Mouse (Mus musculus) right cerebral cortex, adult 18-20 months (tissue): ENCODE measurements around the gene Myh7.
A peak's percentile ranks its signal among the peaks of the same experiment; 100 is the strongest.
"Not testable (repeated sequence)": the region's sequence is repeated elsewhere in the genome, so short reads cannot be mapped to it uniquely, and the experiment has no call there.

Source experiments
- DNase-seq: peaks from one replicate; pipeline ENCODE4 v3.0.0; 2022; ENCODE audit warnings: mixed read lengths

Myh7 gene

DNA sequence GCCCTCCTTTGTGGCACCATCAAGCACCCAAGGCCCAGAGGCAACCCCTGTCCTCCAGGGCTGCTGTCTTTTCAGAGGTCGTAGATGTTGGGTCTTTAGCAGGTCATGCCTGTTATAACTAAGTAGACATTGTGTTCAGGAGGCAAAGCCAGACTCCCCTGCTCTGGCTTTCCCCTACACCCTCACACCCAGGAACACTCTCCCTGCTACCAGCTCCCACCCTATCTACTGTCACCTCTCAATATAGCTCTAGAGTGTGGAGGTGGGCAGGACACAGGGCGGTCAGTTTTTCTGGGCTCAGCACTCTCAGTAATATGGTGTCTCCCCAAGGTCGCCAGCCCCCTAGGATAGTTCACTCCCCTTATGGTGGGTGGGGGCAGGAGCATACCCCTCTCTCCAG, 26.6 kb downstream of the Myh7 start:
- DNase-seq: no peak

DNA sequence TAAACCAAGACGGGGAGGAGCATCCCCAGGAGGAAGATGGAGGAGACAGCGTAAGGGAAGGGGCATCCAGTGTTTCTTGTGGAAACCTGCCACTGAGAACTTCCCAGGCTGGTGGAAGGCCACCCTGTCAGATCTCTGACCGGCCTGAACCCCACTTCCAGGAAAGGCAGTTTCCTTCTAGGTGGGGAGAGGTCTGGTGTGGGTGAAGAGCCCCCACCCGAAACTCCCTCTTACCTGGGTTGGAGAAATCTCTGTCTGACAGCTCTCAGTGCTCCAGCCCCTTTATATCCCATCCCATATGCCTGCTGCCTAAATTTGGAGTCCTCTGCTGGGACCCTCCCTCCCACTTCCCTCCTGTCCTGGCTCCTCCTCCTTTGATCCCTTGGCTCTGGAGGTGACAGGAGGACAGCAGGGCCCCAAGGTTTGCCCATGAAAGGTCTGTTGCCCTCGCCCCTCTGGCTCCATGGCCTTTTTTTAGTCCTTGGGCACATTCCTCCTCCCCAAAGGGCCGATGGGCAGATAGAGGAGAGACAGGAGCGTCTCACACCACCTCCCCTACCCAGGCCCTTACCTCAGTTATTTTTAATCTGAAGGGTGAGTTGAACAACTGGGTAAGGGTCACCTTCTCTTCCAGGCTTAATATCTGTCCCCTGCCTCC, 28.0 kb downstream of the Myh7 start, which contains the start of gene Myh6:
Gene Myh6, minus strand, starts transcription at position 608 of the 658 bp plus-strand sequence.
- DNase-seq: no peak

DNA sequence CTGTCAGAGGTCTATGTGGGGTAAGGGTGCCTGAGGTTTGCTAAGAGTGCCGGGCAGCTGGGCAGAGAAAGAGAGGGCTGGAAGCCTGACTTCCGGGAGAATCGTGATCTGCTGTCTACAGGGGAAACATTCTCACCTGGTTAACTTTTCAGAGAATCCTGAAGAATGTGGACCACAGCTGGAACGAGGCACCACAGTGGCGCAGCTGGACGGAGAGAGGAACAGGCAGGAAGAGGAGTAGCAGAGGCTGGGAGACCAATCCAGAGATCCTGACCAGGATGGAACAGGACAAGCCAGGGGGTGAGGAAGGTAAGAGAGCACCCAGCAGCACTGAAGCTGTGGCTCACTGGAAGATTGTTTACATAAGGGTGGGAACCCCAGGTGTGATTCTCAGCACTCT, 28.8 kb downstream of the Myh7 start:
- no peak for DNase-seq

DNA sequence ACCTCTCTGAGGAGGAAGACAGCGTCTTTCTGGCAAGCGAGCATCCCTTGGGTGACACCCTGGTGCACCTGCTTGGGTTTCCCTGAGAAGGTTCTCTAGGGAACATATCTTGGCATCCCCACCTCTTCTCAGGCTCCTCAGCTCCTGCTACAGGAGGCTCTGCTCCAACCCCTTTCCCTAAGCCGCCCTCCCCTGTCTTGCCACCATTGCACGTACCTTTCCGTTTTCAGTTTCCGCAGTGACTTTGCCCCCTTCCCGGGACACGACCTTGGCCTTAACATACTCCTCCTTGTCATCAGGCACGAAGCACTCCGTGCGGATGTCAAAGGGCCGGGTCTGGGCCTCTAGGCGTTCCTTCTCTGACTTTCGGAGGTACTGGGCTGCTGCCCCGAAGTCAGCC, 29.4 kb downstream of the Myh7 start:
- no peak for DNase-seq

DNA sequence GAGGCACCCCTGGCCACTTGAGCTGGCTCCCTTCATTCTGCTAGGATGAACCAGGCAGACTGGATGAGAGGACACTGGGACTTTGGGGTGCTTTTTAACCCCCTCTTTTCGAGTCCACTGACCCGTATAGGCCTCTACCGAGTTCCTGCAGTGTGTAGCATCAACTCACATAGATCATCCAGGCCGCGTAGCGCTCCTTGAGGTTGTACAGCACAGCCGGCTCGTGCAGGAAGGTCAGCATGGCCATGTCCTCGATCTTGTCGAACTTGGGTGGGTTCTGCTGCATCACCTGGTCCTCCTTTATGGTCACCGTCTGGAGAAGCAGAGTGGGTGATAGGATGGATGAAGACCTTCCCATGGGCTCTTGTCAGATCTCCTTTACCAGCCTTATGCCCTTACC, 30.7 kb downstream of the Myh7 start:
- DNase-seq: no peak

DNA sequence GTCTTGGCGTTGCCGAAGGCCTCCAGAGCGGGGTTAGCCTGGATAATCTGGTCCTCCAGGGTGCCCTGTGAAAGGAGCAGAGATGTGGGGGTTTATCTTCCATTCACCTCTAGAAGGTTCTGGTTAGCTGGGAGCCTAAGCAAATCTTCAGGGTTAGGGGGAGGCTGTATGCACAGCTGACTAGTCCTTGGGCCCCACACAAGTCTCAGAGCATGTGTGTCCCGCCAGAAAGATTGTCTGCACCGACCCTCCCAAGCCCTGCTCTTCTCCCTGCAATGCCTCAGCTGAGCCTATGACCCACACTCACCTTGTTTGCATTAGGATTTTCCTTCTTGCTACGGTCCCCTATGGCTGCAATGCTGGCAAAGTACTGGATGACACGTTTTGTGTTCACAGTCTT, 31.7 kb downstream of the Myh7 start:
- DNase-seq: no peak

DNA sequence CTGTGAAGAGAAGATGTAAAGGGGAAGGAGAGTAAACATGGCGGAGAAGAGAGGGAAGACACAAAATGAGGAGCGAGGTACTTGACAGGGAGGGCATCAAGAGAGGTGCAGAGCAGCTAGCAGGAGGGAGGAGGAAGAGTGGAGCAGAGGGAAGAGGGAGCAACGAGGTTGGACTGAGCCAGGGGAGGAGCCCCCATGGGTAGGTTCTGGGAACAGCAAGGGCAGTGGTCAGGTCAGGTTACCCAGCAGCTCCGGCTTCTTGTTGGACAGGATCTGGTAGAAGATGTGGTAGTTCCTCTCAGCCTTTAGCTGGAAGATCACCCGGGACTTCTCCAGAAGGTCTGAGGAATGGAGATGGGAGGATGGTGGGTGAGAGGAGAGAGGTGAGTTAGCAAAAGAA, 32.9 kb downstream of the Myh7 start:
- no peak for DNase-seq

DNA sequence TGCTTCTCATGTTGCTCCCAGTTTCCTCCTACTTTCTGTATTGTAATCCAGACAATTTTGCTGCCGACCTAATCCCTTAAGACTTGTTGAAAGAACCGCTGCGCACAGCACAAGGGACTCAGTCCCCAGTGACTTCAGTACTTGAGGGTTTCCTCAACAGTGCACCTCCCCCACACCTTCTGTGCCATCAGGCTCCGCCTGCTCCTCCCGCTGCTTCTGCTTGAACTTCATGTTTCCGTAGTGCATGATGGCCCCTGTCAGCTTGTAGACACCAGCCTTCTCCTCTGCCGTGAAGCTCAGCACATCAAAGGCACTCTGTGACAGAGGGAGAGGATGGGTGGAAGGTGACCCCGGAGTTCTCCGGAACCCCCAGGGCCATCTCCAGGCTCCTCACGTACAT, 33.7 kb downstream of the Myh7 start:
- peak; percentile 28 for DNase-seq

DNA sequence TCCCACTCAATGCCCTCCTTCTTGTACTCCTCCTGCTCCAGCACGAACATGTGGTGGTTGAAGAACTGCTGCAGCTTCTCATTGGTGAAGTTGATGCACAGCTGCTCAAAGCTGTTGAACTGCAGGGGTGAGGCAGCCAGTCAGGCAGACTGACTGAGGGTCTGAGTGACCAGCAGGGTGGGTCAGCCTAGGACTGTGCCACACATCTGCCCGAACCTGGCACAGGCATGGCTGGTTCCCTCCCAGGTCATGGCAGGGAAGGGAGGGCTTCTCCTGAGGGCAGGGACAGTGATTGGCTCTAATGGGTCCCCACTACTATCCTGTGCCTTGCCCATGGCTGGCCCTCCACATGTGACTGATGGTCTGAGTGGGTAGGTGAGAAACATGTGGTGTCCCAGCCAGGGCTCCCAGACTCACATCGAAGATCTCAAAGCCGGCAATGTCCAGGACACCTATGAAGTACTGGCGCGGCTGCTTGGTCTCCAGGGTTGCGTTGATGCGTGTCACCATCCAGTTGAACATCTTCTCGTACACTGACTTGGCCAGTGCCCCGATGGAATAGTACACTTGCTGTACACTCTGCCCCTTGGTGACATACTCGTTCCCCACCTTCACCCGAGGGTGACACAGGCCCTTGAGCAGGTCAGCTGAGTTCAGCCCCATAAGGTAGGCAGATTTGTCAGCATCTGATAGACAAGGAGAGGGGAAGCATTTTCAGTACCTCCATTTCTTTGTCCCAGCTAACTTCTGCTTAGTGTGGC, 34.4 kb downstream of the Myh7 start:
- DNase-seq: not testable (repeated sequence)

DNA sequence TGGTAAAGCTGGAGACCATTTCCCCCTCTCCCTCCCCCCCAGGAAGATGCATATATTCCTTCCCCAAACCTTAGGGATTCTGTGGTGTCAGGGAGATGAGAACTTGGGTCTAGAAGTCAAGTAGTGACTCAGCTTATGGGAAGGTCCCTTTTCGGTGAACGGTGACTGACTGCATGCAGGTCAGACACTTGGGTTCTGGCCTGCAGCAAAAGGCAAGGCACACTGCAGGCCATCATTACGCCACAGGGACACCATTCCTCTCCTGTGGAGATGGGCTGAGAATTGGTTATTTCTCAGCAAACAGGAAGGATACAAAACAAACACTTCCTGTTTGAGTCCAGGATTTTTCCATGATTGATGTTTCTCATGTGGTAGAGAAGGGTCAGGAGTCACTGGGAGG, 35.2 kb downstream of the Myh7 start:
- DNase-seq: no peak

DNA sequence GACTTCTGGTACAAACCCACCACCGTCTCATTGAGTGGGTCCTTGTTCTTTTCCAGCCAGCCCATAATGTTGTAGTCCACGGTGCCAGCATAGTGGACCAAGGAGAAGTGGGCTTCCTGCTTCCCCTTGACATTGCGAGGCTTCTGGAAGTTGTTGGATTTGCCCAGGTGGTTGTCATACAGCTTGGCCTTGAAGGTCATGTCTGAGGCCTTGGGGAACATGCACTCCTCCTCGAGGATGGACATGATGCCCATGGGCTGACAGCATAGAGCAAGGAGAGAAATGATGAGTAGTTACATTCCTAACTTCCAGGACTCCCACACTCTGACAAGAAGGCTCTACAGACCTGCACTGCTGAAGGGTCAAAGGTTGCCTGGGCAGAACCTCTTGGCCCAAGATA, 35.9 kb downstream of the Myh7 start:
- DNase-seq: no peak

DNA sequence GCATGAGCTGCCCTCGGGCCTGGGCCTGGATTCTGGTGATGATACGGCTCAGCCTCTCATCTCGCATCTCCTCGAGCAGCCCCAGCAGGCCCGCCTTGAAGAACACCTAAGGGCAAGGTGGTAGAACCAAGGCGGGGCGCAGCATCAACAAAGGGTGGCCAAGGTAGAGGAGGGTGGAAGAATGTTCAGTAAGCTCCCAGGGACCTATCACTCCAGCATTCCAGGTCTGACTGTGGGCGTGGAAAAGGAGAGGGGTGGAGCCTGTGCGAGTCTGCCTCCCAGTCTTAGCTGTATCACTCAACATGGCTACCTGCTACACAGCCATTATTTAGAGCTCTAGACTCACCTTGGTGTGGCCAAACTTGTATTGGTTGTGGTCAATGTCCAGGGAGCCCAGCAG, 37.9 kb downstream of the Myh7 start:
- DNase-seq: no peak

DNA sequence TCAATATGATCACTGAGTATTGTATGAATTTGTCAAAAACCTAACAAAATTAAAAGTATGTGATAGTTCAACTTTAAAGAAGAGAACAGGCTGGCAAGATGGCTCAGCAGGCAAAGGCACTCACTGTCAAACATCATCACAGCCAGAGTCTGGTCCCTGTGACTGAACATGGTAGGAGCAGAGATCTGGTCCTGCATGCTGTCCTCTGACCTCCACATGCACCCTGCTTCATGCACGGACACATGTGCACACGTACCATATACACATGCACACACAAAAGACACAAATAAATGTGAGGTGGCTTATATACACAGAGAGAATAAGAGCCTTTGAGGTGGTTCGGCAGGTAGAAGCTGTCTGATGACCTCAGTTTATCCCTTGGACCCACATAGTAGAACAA, 38.9 kb downstream of the Myh7 start:
- DNase-seq: no peak

DNA sequence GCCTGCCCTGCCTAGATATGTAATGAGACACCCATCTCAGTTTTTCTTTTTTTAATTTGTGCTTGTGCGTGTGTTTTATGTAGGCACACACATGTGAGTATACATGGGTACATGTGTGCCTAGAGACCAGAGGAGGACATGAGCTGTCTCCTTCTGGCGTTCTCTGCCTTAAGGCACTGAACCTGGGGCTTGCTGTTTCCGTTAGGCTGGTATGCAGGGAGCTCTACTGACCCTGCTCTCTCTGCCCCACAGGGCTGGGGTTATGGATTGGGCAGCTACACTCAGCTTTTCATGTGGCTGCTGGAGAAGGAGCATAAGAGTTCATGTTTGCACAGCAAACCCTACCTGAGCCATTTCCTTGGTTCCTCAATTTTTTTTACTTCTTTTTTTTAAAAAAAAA, 40.0 kb downstream of the Myh7 start:
- no peak for DNase-seq

DNA sequence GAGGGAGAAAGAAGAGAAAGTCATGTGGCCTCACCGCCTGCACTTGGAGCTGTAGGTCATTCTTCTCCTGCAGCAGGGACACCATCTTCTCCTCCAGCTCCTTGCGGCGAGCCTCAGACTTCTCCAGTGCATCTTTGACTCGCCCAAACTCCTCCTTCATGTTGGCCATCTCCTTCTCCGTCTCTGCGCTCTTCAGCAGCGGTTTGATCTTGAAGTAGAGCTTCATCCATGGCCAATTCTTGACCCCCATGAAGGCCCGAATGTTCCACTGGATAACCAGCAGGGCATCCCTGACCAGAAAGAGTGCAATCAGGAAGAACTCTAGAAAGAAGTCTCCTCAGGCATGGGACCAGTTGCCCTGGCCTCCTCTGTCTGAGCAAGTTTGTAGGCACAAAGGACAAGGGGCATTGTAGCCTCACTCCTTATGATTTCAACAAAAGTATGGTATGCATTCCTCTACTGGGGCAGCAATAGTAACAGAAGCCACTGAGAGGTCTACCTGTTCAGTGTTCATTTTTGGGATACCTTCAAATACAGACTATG, 40.7 kb downstream of the Myh7 start:
- no peak for DNase-seq

DNA sequence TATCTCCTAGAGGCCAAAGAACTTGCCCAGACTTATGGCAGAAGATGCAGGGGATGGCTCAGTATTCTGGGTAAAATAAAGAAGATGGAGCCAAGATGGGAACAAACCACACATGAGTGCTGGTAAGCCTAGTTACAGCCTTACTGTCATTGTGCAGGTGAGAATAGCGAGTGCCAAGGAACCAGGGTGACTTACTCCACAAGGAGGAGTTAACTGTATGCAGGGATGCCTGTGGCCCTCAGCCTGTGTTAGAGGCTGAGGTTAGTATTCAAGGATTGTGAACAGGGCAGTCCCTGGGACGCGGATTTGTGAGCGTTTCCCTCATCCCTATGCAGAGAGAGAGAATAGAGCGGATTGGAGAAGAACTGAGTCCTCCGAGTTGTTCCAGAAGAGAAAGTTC, 42.8 kb downstream of the Myh7 start:
- no peak for DNase-seq

DNA sequence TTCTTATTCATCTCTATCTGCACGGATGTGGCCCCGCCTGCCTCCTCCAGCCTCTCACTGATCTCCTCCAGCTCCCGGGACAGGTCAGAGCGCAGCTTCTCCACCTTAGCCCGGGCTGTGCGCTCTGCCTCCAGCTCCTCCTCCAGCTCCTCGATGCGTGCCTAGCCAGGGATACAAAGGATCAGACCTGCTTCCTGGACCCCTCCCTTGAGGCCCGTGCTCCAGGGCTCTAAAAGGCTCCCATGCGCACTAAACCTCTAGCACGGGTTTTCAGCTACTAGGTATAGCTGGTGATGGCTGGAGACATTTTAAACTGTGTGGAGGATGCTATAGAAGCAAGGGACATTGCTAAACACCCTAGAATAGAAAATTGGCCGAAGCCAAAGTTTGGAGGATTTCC, 43.9 kb downstream of the Myh7 start:
- DNase-seq: no peak

DNA sequence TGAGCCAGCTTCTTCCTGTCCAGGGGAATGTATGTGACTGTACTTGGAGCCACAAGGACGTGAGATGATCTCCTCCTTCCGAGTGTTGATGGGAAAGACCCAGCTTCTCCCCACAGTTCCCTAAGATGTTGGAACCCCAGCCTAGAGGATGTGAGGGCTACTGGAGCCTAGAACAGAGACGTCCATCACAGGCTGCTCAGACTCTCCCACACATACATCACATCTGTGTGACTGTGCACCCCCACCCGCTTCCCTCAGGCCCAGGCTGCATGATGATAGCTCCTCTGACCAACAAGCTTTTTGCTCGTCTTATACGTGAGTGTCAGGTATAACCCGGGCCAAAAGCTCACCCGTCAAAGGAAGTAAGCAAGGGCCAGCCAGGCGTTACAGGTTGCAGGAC, 45.6 kb downstream of the Myh7 start:
- DNase-seq: no peak

DNA sequence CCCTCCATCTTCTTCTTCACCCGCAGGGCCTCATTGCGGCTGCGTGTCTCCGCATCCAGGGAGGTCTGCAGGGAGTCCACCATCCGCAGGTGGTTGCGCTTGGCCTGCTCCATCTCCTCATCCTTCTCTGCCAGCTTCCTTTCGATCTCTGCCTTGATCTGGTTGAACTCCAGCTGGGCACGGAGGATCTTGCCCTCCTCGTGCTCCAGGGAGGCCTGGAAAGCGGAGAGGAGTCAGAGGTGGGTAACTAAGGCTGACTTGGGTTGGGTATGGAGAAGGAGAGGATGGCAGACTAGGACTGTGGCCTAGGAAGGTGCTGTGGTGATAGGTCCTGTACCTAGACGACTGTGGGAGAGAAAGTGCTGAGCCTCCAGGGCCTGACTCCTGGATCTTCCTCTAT, 47.4 kb downstream of the Myh7 start:
- DNase-seq: not testable (repeated sequence)

DNA sequence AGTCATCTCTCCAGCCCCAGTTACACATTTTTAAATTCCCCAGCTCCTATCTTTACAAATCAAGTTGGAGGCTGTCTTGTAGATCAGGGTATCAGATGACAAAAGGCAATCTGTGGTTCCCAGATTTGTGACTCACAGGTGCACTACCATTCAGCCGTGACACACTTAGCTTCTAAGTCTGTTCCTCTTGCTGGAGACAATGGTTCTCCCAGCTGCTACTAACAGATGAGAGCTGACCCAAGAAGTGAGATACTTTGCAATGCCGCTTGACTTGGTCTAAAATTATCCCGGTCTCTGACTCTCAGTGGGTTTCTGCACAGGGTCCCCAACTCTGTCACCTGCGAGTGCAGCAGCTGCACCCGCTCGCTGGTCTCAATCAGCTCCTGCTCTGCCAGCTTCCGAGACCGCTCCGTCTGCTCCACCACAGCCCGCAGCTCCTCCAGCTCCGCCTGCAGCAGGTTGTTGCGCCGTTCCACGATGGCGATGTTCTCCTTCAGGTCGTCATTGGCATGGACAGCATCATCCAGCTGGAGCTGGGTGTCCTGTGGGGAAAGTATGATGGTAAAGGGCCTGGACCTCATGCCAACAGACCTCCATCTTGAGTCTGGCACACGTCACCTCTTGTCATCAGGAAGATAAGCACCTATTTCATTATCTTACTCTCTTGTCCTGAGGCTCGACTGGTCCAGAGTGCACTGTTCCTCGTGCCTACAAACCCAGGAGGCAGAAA, 48.3 kb downstream of the Myh7 start:
- no peak for DNase-seq

DNA sequence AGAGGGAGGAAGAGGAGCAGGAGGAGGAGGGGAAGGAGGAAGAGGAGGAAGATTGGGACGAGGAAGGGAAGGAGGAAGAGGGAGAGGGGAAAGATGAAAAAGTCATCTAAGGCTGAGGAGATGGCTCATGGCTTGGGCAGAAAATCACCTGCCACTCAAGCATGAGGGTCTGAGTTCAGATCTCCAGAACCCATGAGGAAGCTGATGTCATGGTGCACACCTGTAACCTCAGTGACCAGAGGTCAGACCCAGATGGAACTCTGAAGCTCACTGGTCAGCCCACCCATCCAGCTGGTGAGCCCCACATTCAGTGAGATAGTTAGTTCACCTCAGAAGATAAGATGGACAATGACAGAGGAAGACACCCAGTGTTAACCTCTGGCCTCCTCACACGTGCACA, 49.5 kb downstream of the Myh7 start:
- no peak for DNase-seq

DNA sequence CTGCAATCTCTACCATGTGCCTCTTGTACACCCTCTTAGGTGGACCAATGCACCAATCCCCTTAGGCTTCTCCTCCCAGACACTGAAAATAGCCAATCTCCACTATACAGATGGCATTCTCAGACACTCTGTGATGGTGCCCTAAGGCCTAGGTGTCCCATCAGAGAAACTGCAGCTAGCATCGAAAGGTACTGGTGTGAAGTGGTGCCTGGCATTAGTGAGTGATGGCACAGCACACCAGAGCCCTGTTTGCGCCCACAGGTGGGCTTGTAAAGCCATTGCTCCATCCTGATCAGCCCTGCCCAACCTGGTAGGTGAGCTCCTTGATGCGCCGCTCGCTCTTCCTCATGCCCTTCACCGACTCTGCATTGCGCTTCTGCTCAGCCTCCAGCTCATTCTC, 50.5 kb downstream of the Myh7 start:
- DNase-seq: no peak

DNA sequence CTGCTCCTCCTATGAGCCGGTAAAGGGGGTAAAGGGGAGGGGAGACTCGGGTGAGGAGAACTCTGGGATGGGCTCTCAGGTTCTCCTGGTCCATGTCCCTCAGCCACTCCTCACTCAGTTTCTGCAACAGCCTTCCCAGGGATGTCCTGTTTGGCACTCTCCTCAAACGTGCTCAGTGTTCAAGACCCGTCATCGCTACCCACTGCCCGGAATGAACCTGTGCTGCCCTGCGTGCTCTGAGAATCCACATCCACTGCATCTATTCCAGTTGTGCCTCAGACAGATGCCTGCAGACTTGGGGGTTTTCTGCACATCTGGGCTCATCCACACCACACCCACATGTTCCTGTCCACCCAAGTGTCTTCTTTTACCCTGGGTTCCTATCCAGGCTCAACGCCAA, 51.9 kb downstream of the Myh7 start:
- DNase-seq: no peak
